Mouse (Mus musculus) heart, postnatal 14 days (tissue): ENCODE data around the gene Necab3. TPM values are rescaled to one million over a fixed set of nuclear protein-coding genes. Genes with fewer than 3 reads are reported as not detected.

Experiments
- DNase-seq, 2 experiments: peaks; one replicate each; pipeline ENCODE4 v3.0.0; 2021 to 2022
- intact Hi-C: fragments of 180-260 bp; cut with DNase I; formaldehyde crosslinking; loops from one replicate; pipeline ENCODE4 v1.15.1; 2025
- long read RNA-seq, 2 experiments: library from polyadenylated mRNA; stranded (forward); transcript quantifications; one replicate each; pipeline ENCODE4 v2.0.0; 2021
- total RNA-seq, 2 experiments: library from RNA; stranded (reverse); gene quantifications; 2 replicates each; pipeline ENCODE4 v1.2.3; 2021

Necab3 gene
- 1 to 10 TPM in 1 of 2 experiments, under 1 TPM in 1; 0.90 to 1.2 TPM for total RNA-seq
- long read RNA-seq, experiment 1, partial matches to known transcripts = 0 of 2 reads
- long read RNA-seq, experiment 1, other reads (novel, unspliced or antisense) = 2 of 2 reads
- long read RNA-seq, experiment 2, partial matches to known transcripts = 0 of 1 reads
- long read RNA-seq, experiment 2, other reads (novel, unspliced or antisense) = 0 of 1 reads

DNA sequence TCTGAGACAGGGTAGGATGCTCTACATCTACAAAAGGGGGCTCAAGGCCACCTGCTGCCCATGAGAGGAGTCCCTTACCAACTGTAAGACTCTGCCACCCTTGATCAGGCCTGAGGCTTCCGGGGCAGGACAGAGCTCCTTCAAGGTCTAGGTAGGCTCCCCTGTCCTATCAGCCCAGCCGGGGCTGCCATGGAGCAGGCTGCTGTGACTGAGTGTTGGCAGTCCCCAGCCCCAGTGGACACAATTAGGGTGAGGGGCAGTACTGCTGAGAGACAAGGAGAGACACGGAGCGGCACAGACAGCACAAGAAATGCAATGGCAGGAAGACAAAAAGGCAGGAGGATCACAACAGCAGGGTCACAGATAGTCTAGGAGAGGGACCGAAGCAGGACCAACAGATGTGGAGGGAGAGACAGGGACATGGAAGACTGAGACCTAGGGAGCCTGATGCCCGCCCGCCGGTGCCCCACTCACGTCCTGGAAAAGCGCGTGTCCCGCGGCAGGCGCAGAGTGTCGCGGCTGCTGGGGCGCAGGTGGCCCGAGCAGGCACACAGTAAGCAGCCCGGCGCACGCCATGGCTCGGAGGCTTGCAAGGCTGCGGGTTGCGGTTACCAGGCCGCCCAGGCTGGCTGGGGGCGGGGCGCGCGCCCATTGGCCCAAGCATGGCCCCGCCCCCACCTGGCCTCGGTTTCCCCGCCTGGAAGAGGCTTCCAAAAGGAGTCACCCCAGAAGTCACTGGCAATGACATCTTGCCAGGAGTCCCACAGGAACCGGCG lies at the start of gene Necab3:
TSS of gene Necab3 (minus strand) at position 627 of the 776 bp plus-strand sequence.
- intact Hi-C loops = loop anchor here (5.0 kb wide), 1 partner anchor 49 kb away; no protein-coding TSS in a partner anchor
- DNase-seq = peak; percentile 40 to 45

- no peak for DNase-seq
- intact Hi-C loops = loop anchor here (5.0 kb wide), 1 partner anchor 50 kb away; the partner anchor contains the start of gene Necab3
These were observed 48.3 kb upstream of the Necab3 start for GRCm38 (mm10) chr2:154606965-154607364.

DNA sequence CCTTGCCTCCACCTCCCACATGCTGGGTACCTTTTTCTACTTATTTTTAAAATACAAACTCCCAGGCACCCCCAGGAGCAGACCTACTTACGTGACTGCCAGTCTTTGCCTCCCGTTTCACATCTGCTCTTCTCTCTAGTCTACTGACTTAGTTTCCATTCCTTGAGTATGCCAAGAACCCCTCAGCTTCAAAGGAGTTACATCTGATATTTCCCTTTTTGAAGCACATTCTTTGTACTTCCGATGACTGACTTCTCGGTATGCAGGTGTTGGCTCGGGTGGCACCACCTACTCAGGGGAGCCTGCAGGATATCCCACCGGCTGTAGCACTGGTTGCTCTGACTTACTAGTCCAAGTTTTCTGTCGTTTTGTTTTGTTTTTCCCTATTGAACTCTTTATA lies 45.5 kb upstream of the Necab3 start:
- intact Hi-C loops = no loop called here
- DNase-seq = no peak

DNA sequence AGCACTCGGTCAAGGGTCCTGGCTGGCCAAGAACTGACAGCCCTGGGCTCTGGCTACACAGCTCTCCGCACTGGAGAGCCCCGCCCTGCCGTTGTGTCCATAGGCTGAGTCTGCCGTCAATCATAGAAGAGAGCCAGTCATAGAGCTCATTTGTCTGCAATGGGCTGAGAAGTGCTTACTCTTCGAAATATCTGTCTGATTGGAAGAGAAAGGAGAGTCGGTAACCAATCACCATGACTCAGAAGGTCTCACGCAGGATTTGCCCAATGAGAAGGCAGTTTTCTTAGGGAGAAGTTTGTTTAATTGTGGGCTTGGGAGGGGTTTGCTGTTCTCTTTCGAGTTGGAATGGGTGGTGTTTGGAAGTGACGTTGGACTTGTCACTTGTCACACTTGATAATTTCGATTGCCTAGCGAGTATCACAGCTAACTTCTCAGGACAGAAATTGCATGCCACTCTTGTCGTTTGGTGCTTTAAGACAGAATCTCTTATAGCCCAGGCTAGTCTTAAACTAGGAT lies 45.0 kb upstream of the Necab3 start, which contains the start of gene Pxmp4:
TSS of gene Pxmp4 (minus strand) at position 71 of the 516 bp plus-strand sequence.
- intact Hi-C loops = no loop called here
- peak; percentile 98 to 99 for DNase-seq

DNA sequence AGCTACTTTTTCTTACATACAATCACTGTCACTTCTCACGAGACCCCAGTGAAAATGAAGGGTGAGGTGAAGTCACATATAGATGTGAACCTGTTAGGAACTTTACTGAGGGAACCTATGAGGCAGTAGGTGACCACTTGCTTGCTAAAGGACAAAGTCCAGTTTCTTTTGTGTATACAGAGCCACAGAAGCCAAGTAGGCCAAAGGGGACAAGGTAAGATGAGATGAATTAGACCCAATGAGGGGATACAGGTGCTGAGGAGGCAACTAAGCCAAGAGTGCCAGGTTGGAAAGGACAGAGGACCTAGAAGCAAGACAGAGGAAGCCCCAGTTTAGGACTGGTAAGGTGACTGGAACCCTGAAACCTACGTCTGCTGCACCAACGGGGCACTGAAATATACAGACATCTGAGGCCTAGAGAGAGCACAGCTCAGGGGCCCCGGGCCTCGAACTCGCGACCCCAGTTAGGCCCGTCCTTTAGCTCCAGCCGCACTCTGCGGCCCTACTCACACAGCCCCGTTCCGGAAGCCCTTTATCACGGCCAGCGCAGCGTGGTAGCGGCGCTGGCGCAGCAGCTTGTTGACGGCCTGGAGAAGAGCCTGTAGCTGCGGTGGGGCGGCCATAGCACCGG lies 44.4 kb upstream of the Necab3 start:
- intact Hi-C loops = no loop called here
- DNase-seq = no peak

GRCm38 (mm10) chr2:154601324-154601723 lies 42.6 kb upstream of the Necab3 start:
- intact Hi-C loops = no loop called here
- DNase-seq = no peak

GRCm38 (mm10) chr2:154600586-154600985 lies 41.9 kb upstream of the Necab3 start:
- intact Hi-C loops = no loop called here
- DNase-seq = no peak

- intact Hi-C loops = no loop called here
- no peak for DNase-seq
These were observed 38.7 kb upstream of the Necab3 start for GRCm38 (mm10) chr2:154597399-154597798.

GRCm38 (mm10) chr2:154595775-154596174 lies 37.1 kb upstream of the Necab3 start:
- DNase-seq = no peak
- intact Hi-C loops = loop anchor here (1.0 kb wide), 1 partner anchor 14 kb away; no protein-coding TSS in a partner anchor

- intact Hi-C loops = no loop called here
- peak; percentile 27 to 46 for DNase-seq
These were observed 34.3 kb upstream of the Necab3 start for GRCm38 (mm10) chr2:154593025-154593424.

- intact Hi-C loops = no loop called here
- DNase-seq = no peak
These were observed 32.5 kb upstream of the Necab3 start for GRCm38 (mm10) chr2:154591239-154591638.

- no peak for DNase-seq
- intact Hi-C loops = no loop called here
These were observed 30.4 kb upstream of the Necab3 start for GRCm38 (mm10) chr2:154589051-154589450.

- DNase-seq = peak in 1 of 2 experiments; percentile 59
- intact Hi-C loops = no loop called here
These were observed 27.7 kb upstream of the Necab3 start for GRCm38 (mm10) chr2:154586405-154586804.

- intact Hi-C loops = no loop called here
- no peak for DNase-seq
These were observed 26.4 kb upstream of the Necab3 start for GRCm38 (mm10) chr2:154584931-154585601.

GRCm38 (mm10) chr2:154583906-154584872 lies 25.5 kb upstream of the Necab3 start:
- no peak for DNase-seq
- intact Hi-C loops = no loop called here

DNA sequence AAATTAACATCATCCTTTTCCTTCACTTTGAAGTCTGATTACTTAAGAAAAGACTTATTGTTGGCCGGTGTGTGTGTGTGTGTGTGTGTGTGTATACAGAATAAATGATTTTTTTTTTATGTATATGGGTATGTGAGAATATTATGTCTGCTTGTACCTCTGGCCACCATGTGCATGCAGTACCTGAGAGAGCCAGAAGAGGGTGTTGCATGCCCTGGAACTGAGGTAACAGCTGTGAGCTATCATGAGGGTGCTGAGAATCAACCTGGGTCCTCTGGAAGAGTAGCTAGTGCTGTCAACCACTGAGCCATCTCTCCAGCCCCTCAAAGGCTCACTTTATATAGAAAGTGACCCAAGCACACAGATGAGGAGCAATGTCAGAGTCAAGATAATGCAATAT lies 22.7 kb upstream of the Necab3 start:
- no peak for DNase-seq
- intact Hi-C loops = no loop called here

- intact Hi-C loops = no loop called here
- DNase-seq = peak; percentile 36 to 65
These were observed 21.9 kb upstream of the Necab3 start for GRCm38 (mm10) chr2:154580586-154580985.

DNA sequence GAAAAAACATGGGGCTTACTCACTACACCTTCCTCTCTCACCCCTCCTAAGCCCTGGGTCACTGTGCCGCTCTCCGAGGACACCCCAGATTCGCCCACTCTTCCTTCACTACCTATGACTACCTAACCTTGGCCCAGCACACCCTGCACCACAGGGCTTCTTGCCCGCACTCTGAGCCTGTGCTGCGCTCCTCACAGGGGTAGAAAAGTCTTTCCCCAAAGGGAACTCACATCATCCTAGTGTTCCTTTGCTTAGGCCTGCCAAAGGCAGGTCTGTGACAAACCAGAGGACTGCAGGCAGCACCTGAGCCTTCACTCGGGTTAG lies 19.0 kb upstream of the Necab3 start:
- intact Hi-C loops = no loop called here
- no peak for DNase-seq
